Mouse (Mus musculus) kidney, embryonic 16.5 days (tissue): ENCODE data around the gene Tia1. TPM values are rescaled to one million over a fixed set of nuclear protein-coding genes. Genes with fewer than 3 reads are reported as not detected.
A peak's percentile ranks its signal among the peaks of the same experiment; 100 is the strongest.

Experiments
- ATAC-seq: fragments of 200-750 bp; cut with Nextera tagmentation; 2 replicates; pipeline ENCODE4 v1.8.0; 2017; ENCODE audit warnings: moderate TSS enrichment; ENCODE audit not compliant: low FRiP score, low TSS enrichment
- H3K27ac ChIP-seq: fragments of 300-500 bp; sonication (generic); 2 replicates; pipeline ENCODE4 v1.5.1; 2014; ENCODE audit warnings: low read length
- H3K27me3 ChIP-seq: fragments of 300-500 bp; sonication (generic); 2 replicates; pipeline ENCODE4 v1.6.1; 2014; ENCODE audit warnings: low read length, control low read depth, mixed read lengths; ENCODE audit not compliant: insufficient read depth
- H3K36me3 ChIP-seq: fragments of 300-500 bp; sonication (generic); 2 replicates; pipeline ENCODE4 v1.6.1; 2014; ENCODE audit warnings: low read length, control low read depth, mixed read lengths; ENCODE audit not compliant: insufficient read depth
- H3K4me1 ChIP-seq: fragments of 300-500 bp; sonication (generic); 2 replicates; pipeline ENCODE4 v1.6.1; 2014; ENCODE audit warnings: low read length, control low read depth, mixed read lengths; ENCODE audit not compliant: insufficient read depth
- H3K4me2 ChIP-seq: fragments of 300-500 bp; sonication (generic); replicated peaks from 2 replicates; pipeline ENCODE4 v1.6.1; 2014; ENCODE audit warnings: low read depth, low read length
- H3K4me3 ChIP-seq: fragments of 300-500 bp; sonication (generic); 2 replicates; pipeline ENCODE4 v1.5.1; 2014; ENCODE audit warnings: mild to moderate bottlenecking, low read length
- H3K9ac ChIP-seq: fragments of 300-500 bp; sonication (generic); replicated peaks from 2 replicates; pipeline ENCODE4 v1.6.1; 2014; ENCODE audit warnings: low read length
- H3K9me3 ChIP-seq: fragments of 300-500 bp; sonication (generic); 2 replicates; pipeline ENCODE4 v1.6.1; 2016; ENCODE audit warnings: low read length, control low read depth
- WGBS: fragments of 180-500 bp; shearing (Covaris S2); extraction: QIAGEN DNeasy Blood & Tissue Kit; methylation state at CpG from one replicate; pipeline ENCODE4 v1.1.7; 2014; 5-methylcytosine and 5-hydroxymethylcytosine counted together
- polyA plus RNA-seq: library from polyadenylated mRNA; unstranded; fragments of >200 nt; fragmentation: Nextera tagmentation; extraction: Ambion mirVana; gene quantifications from 2 replicates; pipeline ENCODE4 v1.2.1, GENCODE M21; 2015

The Tia1 gene
- polyA plus RNA-seq, 1 experiment from 2014 or later, result 187 TPM

DNA sequence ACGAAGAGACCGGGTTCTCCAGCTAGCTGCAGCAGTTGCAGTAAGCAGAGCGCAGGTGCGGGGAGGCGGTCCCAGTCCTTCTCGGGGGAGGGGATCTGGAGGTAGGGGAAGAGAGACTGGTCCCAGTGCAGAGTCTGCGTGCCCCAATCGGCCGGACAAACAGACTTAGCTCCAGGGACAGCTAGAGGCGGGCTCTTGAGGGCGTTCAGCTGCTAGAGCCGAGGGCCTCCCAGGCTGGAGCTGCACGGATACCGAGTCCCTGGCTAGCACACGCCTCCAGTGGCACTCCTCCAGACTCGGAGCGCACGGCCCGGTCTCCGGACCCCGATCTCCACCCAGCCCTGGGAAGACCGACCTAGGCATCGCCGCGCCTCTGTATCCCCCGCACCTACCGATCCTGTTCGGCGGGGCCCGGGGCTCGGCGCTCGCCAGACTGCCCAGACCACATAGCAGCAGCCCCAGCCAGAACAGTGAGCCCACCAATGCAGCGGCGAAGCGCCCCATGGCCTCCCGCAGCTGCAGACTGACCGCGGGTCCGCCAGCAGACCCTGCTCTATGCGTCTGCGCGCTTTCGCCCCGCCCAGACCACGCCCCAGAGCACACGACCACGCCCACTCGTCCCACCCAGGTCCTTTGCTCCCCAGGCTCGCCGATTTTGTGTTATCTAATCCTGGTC is 7.3 kb upstream of the Tia1 start, which contains the start of gene Pcyox1:
Pcyox1 (minus strand) TSS at position 574 of the 676 bp plus-strand sequence.
- H3K4me3 ChIP-seq, result peak within 1 kb of the TSS; percentile 80
- WGBS, result 0% methylated on average over 51 of the region's 51 CpGs
- no peaks in the 10 kb centered on the region for H3K9me3 ChIP-seq
- ATAC-seq, result peak; percentile 95
- H3K4me1 ChIP-seq, result peaks cover 26% of the 10 kb centered on the region
- H3K9ac ChIP-seq, result peak within 1 kb of the TSS; percentile 80
- H3K36me3 ChIP-seq, result peaks cover 13% of the 10 kb centered on the region
- H3K27ac ChIP-seq, result peak within 1 kb of the TSS; percentile 81
- peak within 1 kb of the TSS; percentile 79 for H3K4me2 ChIP-seq
- H3K27me3 ChIP-seq, result no peaks in the 10 kb centered on the region; the same call in 1 of the 2 replicates

DNA sequence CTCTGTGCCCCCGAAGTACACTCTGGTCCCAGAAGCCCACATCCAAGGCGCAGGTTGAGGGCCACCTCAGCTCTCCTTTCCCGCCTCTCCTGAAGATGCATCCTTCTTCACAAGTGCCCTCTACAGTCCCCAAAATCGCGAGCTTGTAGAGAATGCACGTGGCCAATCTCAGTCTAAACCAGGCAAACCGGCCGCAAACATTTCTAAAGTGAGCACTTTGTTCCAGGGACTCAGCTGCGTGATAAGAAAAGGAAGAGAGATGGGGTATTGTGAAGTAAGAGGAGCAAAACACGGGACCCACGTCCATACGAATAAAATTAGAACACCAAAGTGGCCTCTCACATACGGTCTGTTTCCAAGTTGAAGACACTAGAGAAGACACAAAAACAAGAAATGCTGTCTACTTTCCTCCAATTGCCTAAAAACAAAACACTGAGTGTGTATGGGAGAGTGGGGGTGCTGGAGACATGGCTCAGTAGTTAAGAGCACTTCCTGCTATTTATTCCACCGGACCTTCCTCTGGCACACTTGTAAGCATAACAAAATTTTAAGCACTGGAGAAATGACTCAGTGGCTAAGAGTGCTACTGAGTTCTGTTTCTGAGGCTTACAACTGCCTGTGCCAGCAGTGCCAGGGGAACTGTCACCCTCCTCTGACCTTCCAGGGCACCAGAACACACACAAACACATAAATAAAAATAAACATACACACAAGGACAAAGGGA is 6.6 kb upstream of the Tia1 start:
- H3K27me3 ChIP-seq, result no peaks in the 10 kb centered on the region; the same call in 1 of the 2 replicates
- peak overlapping the region; percentile 80 for H3K9ac ChIP-seq
- WGBS, result 5% methylated on average over 14 of the region's 14 CpGs
- peak overlapping the region; percentile 79 for H3K4me2 ChIP-seq
- no peaks in the 10 kb centered on the region for H3K9me3 ChIP-seq
- H3K4me1 ChIP-seq, result peaks cover 26% of the 10 kb centered on the region
- ATAC-seq, result no peak
- H3K4me3 ChIP-seq, result peak overlapping the region; percentile 80
- peak overlapping the region; percentile 21 for H3K27ac ChIP-seq
- H3K36me3 ChIP-seq, result peaks cover 8% of the 10 kb centered on the region

DNA sequence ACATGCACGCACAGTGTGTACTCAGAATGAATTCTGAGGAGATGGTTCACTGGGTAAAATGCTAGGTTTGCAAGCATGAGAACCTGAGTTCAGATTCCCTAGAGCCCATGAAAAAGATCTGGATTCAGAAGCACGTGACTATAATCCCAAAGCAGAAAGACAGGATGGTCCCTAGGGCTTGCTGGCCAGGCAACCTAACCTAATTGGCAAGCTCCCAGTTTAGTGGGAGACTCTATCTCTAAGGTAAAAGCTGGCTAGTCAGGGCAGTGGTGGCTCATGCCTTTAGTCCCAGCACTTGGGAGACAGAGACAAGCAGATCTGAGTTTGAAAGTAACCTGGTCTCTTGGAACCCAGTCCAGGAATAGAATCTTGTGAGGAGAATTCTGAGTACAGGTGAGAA is 5.0 kb upstream of the Tia1 start:
- no peak overlapping the region for H3K27ac ChIP-seq
- no peaks in the 10 kb centered on the region; the same call in 1 of the 2 replicates for H3K27me3 ChIP-seq
- H3K4me3 ChIP-seq, result no peak overlapping the region
- ATAC-seq, result no peak
- H3K4me2 ChIP-seq, result no peak overlapping the region
- peaks cover 4% of the 10 kb centered on the region; the same call in 1 of the 2 replicates for H3K36me3 ChIP-seq
- peaks cover 26% of the 10 kb centered on the region for H3K4me1 ChIP-seq
- 83% methylated on average over 2 of the region's 2 CpGs for WGBS
- no peaks in the 10 kb centered on the region for H3K9me3 ChIP-seq
- no peak overlapping the region for H3K9ac ChIP-seq

DNA sequence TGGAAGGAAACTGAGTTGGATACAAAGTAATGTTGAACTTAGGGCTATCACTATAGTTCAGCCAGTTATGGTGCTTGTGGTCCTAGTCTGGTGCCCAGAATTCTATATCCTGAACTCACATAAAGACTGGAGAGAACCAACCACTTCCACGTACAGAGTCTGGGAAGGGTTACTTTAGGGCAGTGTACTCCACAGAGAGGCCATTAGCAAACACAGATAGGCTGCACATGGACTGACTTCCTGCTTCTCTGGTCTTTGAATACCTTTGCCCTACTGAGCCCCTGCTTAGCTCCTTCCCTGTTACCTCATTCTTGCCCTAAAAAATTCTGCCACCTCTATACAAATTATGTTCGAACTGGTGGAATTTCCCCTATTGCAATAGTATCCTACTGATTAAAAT is 4.0 kb upstream of the Tia1 start:
- Histone ChIP-seq H3K4me3 (no peak overlapping the region), H3K9ac (no peak overlapping the region), H3K36me3 (no peaks in the 10 kb centered on the region), H3K9me3 (no peaks in the 10 kb centered on the region), H3K27ac (no peak overlapping the region), H3K27me3 (no peaks in the 10 kb centered on the region; the same call in 1 of the 2 replicates), H3K4me2 (no peak overlapping the region), H3K4me1 (peaks cover 22% of the 10 kb centered on the region)
- 78% methylated on average over 2 of the region's 2 CpGs for WGBS
- ATAC-seq, result no peak

DNA sequence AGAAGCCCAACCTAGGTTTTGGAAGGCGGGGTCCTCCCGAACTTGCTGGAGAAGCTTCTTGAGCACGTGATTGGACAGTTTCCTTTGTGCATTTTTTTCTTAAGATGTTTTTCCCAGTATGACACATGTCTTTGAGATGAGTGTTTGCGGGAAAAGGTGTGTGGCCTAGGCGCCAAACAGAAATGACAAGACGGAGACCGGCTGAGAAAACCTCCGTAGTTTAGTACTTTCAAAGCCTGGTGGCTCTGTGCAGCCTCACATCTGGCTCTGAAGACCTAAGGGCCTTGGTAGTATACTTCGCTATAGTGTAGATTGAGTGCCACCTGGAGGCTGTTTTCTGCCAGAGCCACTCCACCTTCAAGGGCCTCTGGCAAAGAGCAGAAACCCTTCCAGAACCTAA is 3.0 kb upstream of the Tia1 start:
- Histone ChIP-seq H3K9me3 (no peaks in the 10 kb centered on the region), H3K27me3 (no peaks in the 10 kb centered on the region; the same call in 1 of the 2 replicates), H3K4me3 (peak overlapping the region; percentile 39), H3K9ac (peak overlapping the region; percentile 40), H3K27ac (no peak overlapping the region), H3K4me2 (peak overlapping the region; percentile 48), H3K36me3 (no peaks in the 10 kb centered on the region), H3K4me1 (peaks cover 12% of the 10 kb centered on the region)
- ATAC-seq, result peak; percentile 57
- WGBS, result 2% methylated on average over 9 of the region's 9 CpGs

DNA sequence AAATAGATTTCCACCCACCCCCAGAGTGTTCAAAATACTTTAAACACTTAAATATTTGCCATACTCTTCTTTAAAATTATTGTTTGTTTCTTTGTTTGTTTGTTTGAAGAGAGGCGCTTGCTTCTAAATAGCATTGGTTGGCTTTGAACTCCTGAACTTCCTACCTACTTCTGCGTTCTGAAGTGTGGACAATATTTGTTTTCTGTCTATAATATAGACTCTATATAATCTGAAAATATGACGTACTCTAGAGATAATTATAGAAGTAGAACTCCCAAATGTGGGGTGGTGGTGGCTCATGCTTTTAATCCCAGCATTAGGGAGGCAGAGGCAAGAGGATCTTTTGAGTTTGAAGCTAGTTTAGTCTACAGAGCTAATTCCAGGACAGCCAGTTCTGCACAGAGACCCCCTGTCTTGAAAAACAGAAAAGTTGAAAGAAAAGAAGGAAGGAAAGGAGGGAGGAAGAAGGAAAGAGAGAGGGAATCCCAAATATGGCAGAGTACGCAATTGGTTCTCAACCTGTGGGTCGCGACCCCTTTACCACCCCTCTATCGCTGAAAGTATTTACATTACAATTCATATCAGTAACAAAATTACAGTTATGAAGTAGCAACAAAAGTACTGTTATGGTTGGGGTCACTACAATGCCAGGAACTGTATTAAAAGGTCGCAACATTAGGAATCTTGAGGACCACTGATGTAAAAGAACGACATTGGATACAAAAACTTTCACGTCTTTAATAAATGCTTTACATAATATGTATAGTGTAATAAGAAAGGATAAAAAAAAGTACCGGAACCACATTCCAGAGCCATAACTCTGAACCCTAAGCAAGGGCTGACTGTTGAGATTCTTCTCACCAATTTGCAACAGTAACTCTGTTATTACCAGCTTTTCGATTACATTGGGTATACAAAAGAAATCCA is 1.1 kb upstream of the Tia1 start:
- Histone ChIP-seq H3K4me1 (peaks cover 14% of the 10 kb centered on the region), H3K9me3 (no peaks in the 10 kb centered on the region), H3K27me3 (no peaks in the 10 kb centered on the region; the same call in 1 of the 2 replicates), H3K4me3 (peak overlapping the region; percentile 93), H3K36me3 (0 out of 2 replicates have a peak, but pooled peaks cover 5% of the 10 kb centered on the region), H3K9ac (no peak overlapping the region), H3K4me2 (peak overlapping the region; percentile 67), H3K27ac (no peak overlapping the region)
- no peak for ATAC-seq
- 40% methylated on average over 12 of the region's 12 CpGs for WGBS

DNA sequence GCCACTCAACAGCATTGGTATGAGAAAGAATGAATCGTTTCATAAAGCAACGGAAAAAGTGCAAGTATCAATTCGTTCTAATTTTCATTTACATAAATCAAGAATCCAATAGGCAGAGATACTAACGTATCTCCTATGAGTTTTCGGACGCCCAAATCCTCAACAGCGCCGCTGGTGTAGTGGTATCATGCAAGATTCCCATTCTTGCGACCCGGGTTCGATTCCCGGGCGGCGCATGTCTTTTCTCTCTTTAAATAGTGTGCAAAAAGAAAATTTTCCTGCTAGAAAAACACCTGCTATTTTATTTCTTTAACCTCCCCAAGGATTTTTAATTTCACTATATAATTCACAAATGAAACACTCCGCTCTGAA is 305 bp upstream of the Tia1 start:
- Histone ChIP-seq H3K4me1 (peaks cover 14% of the 10 kb centered on the region), H3K4me3 (peak overlapping the region; percentile 93), H3K4me2 (peak overlapping the region; percentile 67), H3K27me3 (no peaks in the 10 kb centered on the region; the same call in 1 of the 2 replicates), H3K36me3 (0 out of 2 replicates have a peak, but pooled peaks cover 6% of the 10 kb centered on the region), H3K9me3 (no peaks in the 10 kb centered on the region), H3K27ac (peak overlapping the region; percentile 100), H3K9ac (peak overlapping the region; percentile 99)
- peak; percentile 60; the same call in 1 of the 2 replicates for ATAC-seq
- WGBS, result under 1% methylated on average over 15 of the region's 15 CpGs

DNA sequence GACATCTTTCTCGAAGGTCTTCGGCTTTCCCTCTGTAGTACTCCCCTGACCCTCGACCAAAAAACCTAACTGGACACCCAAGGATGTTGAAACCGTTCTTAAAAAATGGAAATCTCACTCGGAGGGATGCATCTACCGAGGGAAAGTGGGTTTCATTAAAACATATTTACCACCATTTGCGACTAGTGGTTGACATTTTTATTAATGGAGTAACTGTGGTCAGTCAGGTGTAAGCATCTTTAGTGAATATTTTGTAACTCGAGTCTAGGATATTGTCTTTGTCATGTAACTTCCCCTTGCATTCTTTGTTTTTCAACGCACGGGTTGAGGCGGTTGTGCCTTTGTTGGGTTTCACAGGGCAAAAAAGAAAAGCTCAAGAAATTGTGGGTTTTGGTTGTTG is 977 bp downstream of the Tia1 start:
- peak overlapping the region; percentile 100 for H3K27ac ChIP-seq
- H3K9ac ChIP-seq, result peak overlapping the region; percentile 99
- H3K36me3 ChIP-seq, result 0 out of 2 replicates have a peak, but pooled peaks cover 7% of the 10 kb centered on the region
- ATAC-seq, result no peak
- WGBS, result under 1% methylated on average over 11 of the region's 11 CpGs
- peaks cover 14% of the 10 kb centered on the region for H3K4me1 ChIP-seq
- peak overlapping the region; percentile 67 for H3K4me2 ChIP-seq
- no peaks in the 10 kb centered on the region for H3K27me3 ChIP-seq
- H3K9me3 ChIP-seq, result no peaks in the 10 kb centered on the region
- H3K4me3 ChIP-seq, result peak overlapping the region; percentile 93

DNA sequence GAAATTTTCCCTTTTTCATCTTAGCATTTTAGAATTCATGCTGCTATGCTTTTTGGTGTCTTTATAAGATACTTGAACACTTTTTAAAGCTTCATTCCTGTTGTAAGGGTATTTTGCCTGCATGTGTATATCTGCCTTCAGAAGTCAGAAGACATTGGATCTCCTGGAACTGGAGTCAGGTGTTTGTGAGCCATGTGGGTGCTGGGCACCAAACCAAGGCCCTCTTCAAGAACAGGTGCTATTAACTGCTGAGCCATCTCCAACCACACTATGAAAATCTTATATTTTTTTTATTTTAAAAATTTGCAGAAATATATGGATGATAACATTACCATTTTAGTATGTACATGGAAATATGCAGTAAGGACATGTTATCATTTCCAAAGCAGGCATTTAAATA is 2.3 kb downstream of the Tia1 start:
- 0 out of 2 replicates have a peak, but pooled peaks cover 7% of the 10 kb centered on the region for H3K36me3 ChIP-seq
- H3K4me2 ChIP-seq, result peak overlapping the region; percentile 37
- H3K27ac ChIP-seq, result no peak overlapping the region
- no peaks in the 10 kb centered on the region for H3K9me3 ChIP-seq
- H3K4me3 ChIP-seq, result no peak overlapping the region; the same call in 1 of the 2 replicates
- no peak for ATAC-seq
- no peaks in the 10 kb centered on the region for H3K27me3 ChIP-seq
- peaks cover 11% of the 10 kb centered on the region for H3K4me1 ChIP-seq
- H3K9ac ChIP-seq, result no peak overlapping the region
